Mouse (Mus musculus) hindbrain, embryonic 10.5 days (tissue): ENCODE results near the gene Morf4l1. TPM values are rescaled to one million over a fixed set of nuclear protein-coding genes. Genes with fewer than 3 reads are reported as not detected.
"Not testable (repeated sequence)": the region's sequence is repeated elsewhere in the genome, so short reads cannot be mapped to it uniquely, and the experiment has no call there.

ENCODE experiments used
- DNase-seq: peaks from one replicate; pipeline ENCODE4 v3.0.0-alpha.2; 2017; ENCODE audit warnings: low spot score
- H3K27ac ChIP-seq: fragments of 300-500 bp; sonication (generic); 2 replicates; pipeline ENCODE4 v1.5.1; 2016; ENCODE audit warnings: mild to moderate bottlenecking, moderate library complexity
- H3K27me3 ChIP-seq: fragments of 300-500 bp; sonication (generic); 2 replicates; pipeline ENCODE4 v1.6.1; 2016; ENCODE audit warnings: mild to moderate bottlenecking; ENCODE audit not compliant: poor library complexity, insufficient read depth, severe bottlenecking
- H3K36me3 ChIP-seq: fragments of 300-500 bp; sonication (generic); 2 replicates; pipeline ENCODE4 v1.6.1; 2016; ENCODE audit warnings: mild to moderate bottlenecking, moderate library complexity
- H3K4me1 ChIP-seq: fragments of 300-500 bp; sonication (generic); replicated peaks from 2 replicates; pipeline ENCODE4 v1.6.1; 2016; ENCODE audit warnings: mild to moderate bottlenecking
- H3K4me3 ChIP-seq: fragments of 300-500 bp; sonication (generic); 2 replicates; pipeline ENCODE4 v1.5.1; 2016; ENCODE audit warnings: mild to moderate bottlenecking, moderate library complexity
- H3K9me3 ChIP-seq: fragments of 300-500 bp; sonication (generic); 2 replicates; pipeline ENCODE4 v1.6.1; 2016; ENCODE audit warnings: mild to moderate bottlenecking, moderate library complexity
- WGBS: fragments of 180-500 bp; shearing (Covaris S2); methylation state at CpG from one replicate; pipeline ENCODE4 v1.1.7; 2016; 5-methylcytosine and 5-hydroxymethylcytosine counted together
- polyA plus RNA-seq: library from polyadenylated mRNA; unstranded; fragments of >200 nt; fragmentation: Nextera tagmentation; extraction: Ambion mirVana; gene quantifications from 2 replicates; pipeline ENCODE4 v1.2.1, GENCODE M21; 2016

The Morf4l1 gene
- polyA plus RNA-seq, 1 experiment from 2014 or later: 546 TPM

- Histone ChIP-seq H3K27ac (no peak overlapping the region), H3K9me3 (no peaks in the 10 kb centered on the region), H3K36me3 (peaks cover 79% of the 10 kb centered on the region), H3K4me1 (peaks cover 2% of the 10 kb centered on the region; the same call in 1 of the 2 replicates), H3K4me3 (no peak overlapping the region), H3K27me3 (no peaks in the 10 kb centered on the region)
- 98% methylated on average over 1 of the region's 1 CpGs for WGBS
- no peak for DNase-seq
Measured at GRCm38 (mm10) chr9:90106915-90107314, 7.7 kb downstream of the Morf4l1 start.

DNA sequence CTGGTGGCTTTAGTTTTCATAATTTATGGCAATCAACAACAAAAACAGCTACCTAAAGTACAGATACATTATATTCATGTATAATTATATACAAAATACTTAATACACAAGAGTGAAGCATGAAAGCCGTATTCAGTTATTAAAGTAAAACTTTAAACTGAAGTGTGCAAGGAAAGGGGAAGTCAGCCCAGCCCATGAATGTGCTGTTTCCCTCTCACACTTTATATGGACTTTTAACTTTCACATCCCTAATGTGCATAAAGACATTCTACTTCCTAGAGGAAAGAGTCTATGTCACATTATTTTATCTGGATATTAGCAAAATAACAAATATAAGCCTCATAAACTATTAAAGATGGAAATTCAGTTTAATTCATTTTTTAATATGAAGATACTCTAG lies 9.1 kb downstream of the Morf4l1 start:
- WGBS: 96% methylated on average over 1 of the region's 1 CpGs
- H3K9me3 ChIP-seq: no peaks in the 10 kb centered on the region
- H3K36me3 ChIP-seq: peaks cover 93% of the 10 kb centered on the region
- no peak overlapping the region for H3K27ac ChIP-seq
- H3K4me1 ChIP-seq: no peaks in the 10 kb centered on the region
- DNase-seq: no peak
- no peaks in the 10 kb centered on the region for H3K27me3 ChIP-seq
- H3K4me3 ChIP-seq: no peak overlapping the region

- no peak overlapping the region for H3K27ac ChIP-seq
- H3K9me3 ChIP-seq: no peaks in the 10 kb centered on the region
- H3K4me3 ChIP-seq: no peak overlapping the region
- H3K4me1 ChIP-seq: no peaks in the 10 kb centered on the region
- DNase-seq: peak; percentile 25
- peaks cover 100% of the 10 kb centered on the region for H3K36me3 ChIP-seq
- H3K27me3 ChIP-seq: no peaks in the 10 kb centered on the region
- WGBS: 72% methylated on average over 2 of the region's 2 CpGs
Measured at GRCm38 (mm10) chr9:90100760-90101159, 13.8 kb downstream of the Morf4l1 start.

GRCm38 (mm10) chr9:90098934-90099333 lies 15.6 kb downstream of the Morf4l1 start:
- WGBS: 90% methylated on average over 5 of the region's 5 CpGs
- Histone ChIP-seq H3K27me3 (no peaks in the 10 kb centered on the region), H3K9me3 (no peaks in the 10 kb centered on the region), H3K36me3 (peaks cover 100% of the 10 kb centered on the region), H3K27ac (no peak overlapping the region), H3K4me3 (no peak overlapping the region), H3K4me1 (no peaks in the 10 kb centered on the region)
- DNase-seq: no peak

- Histone ChIP-seq H3K36me3 (peaks cover 77% of the 10 kb centered on the region), H3K4me1 (no peaks in the 10 kb centered on the region)
- WGBS: 93% methylated on average over 6 of the region's 6 CpGs
Measured at GRCm38 (mm10) chr9:90089339-90090104, 25.1 kb downstream of the Morf4l1 start.

GRCm38 (mm10) chr9:90087906-90088485 lies 26.6 kb downstream of the Morf4l1 start:
- H3K36me3 ChIP-seq: peaks cover 69% of the 10 kb centered on the region
- H3K4me1 ChIP-seq: no peaks in the 10 kb centered on the region
- 94% methylated on average over 2 of the region's 2 CpGs for WGBS

More at GRCm38 (mm10) chr9:90089339-90090104, 25.1 kb downstream of the Morf4l1 start:
- Histone ChIP-seq H3K27ac (no peak overlapping the region), H3K9me3 (peaks cover 3% of the 10 kb centered on the region; the same call in 1 of the 2 replicates), H3K27me3 (no peaks in the 10 kb centered on the region), H3K4me3 (no peak overlapping the region)
- no peak for DNase-seq

GRCm38 (mm10) chr9:90084766-90085468 lies 29.7 kb downstream of the Morf4l1 start:
- H3K36me3 ChIP-seq: peaks cover 43% of the 10 kb centered on the region
- no peaks in the 10 kb centered on the region for H3K27me3 ChIP-seq
- no peak for DNase-seq
- H3K9me3 ChIP-seq: peaks cover 3% of the 10 kb centered on the region; the same call in 1 of the 2 replicates
- WGBS: 96% methylated on average over 8 of the region's 8 CpGs
- H3K4me3 ChIP-seq: no peak overlapping the region
- H3K4me1 ChIP-seq: no peaks in the 10 kb centered on the region
- H3K27ac ChIP-seq: no peak overlapping the region

More at GRCm38 (mm10) chr9:90087906-90088485, 26.6 kb downstream of the Morf4l1 start:
- no peak overlapping the region for H3K4me3 ChIP-seq
- H3K27me3 ChIP-seq: no peaks in the 10 kb centered on the region
- no peak for DNase-seq
- H3K27ac ChIP-seq: no peak overlapping the region
- H3K9me3 ChIP-seq: peaks cover 3% of the 10 kb centered on the region; the same call in 1 of the 2 replicates

DNA sequence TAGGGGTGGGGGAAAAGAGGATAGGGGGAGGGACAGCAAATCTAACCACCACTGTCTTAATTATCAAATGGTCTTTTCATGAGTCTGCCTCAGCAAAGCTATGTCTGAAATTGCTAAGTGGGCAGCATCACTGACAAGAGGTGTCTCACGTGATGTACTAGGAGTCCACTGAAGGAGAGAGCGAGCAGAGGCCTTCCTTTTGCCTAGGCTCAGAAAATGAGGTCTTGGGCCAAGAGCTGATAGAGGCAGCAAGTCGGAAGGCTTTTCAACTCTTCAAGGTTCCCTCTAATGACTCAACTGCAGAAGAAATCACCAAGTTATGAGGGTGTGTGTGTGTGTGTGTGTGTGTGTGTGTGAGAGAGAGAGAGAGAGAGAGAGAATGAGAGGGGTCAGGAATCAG lies 30.4 kb downstream of the Morf4l1 start:
- no peak for DNase-seq
- 90% methylated on average over 3 of the region's 3 CpGs for WGBS
- peaks cover 36% of the 10 kb centered on the region for H3K36me3 ChIP-seq

DNA sequence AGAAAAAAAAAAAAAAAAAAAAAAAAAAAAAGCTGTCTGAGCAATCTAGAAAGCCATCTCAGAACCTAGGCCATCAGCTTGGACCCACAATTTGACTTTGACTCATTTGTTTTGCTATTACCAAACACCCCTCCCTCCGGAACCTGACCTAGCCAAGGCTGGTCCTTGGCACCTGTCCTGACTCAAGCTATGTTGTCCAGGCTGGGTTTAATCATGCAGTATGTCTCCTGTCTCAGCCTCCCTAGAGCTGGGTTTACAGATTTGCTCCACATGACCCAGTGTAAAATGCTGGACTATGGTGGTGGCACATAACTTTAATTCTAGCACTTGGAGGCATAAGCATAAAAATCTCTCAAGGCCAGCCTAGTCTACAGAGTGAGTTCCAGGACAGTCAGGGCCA lies 31.6 kb downstream of the Morf4l1 start:
- H3K9me3 ChIP-seq: peaks cover 2% of the 10 kb centered on the region; the same call in 1 of the 2 replicates
- WGBS: 88% methylated on average over 1 of the region's 1 CpGs
- peaks cover 24% of the 10 kb centered on the region for H3K36me3 ChIP-seq

More for the DNA sequence above, 30.4 kb downstream of the Morf4l1 start:
- no peaks in the 10 kb centered on the region for H3K4me1 ChIP-seq
- H3K9me3 ChIP-seq: peaks cover 3% of the 10 kb centered on the region; the same call in 1 of the 2 replicates
- H3K27me3 ChIP-seq: no peaks in the 10 kb centered on the region
- H3K27ac ChIP-seq: no peak overlapping the region
- H3K4me3 ChIP-seq: no peak overlapping the region

DNA sequence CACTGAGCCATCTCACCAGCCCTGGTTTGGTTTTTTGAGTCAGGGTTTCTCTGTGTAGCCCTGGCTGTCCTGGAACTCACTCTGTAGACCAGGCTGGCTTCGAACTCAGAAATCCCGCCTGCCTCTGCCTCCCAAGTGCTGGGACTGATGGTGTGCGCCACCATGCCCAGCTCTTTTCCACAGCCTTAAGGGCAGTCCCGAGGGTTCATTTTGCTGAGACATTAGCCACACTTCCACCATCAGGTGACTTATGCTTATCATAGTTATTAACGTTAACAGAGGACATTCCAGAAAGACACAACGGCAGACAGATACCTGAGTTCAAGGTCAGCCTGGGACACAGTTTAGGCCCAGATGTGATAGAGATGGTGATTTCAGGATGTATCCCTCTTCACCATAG lies 32.6 kb downstream of the Morf4l1 start:
- not testable (repeated sequence) for H3K27me3 ChIP-seq, H3K4me1 ChIP-seq, H3K4me3 ChIP-seq, H3K27ac ChIP-seq, H3K9me3 ChIP-seq, DNase-seq
- 93% methylated on average over 6 of the region's 6 CpGs for WGBS
- peaks cover 19% of the 10 kb centered on the region for H3K36me3 ChIP-seq

More for the DNA sequence above, 31.6 kb downstream of the Morf4l1 start:
- H3K4me1 ChIP-seq: no peaks in the 10 kb centered on the region
- H3K4me3 ChIP-seq: no peak overlapping the region
- H3K27me3 ChIP-seq: no peaks in the 10 kb centered on the region
- no peak for DNase-seq
- H3K27ac ChIP-seq: no peak overlapping the region

DNA sequence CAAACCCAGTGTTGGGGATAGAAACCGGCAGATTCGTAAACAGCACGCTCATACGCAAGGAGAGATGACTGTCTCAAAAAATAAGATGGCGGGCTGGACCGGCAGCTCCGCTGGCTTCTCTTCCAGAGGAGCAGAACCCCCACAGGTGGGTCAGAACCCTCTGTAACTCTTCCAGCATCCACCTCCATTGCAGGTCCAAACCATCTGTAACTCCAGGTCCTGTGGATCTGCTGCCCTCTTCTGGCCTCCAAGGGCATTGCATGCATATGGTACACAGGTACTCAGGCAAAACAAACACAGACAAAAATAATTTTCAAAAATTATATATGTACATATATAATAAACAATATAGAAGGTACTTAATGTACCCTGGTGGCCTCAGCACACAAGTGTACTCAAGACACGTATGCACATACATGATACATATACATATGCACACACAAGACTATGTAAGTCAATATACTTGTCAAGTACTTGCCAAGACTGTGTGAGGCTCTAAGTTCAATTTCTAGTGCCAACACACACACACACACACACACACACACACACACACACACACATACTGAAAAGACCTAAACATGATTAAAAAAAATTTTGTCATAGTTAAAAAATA lies 37.6 kb downstream of the Morf4l1 start:
- Histone ChIP-seq H3K4me3 (no peak overlapping the region), H3K4me1 (no peaks in the 10 kb centered on the region), H3K27ac (no peak overlapping the region), H3K36me3 (no peaks in the 10 kb centered on the region), H3K27me3 (no peaks in the 10 kb centered on the region), H3K9me3 (no peaks in the 10 kb centered on the region)
- DNase-seq: peak; percentile 64
- 58% methylated on average over 8 of the region's 8 CpGs for WGBS

DNA sequence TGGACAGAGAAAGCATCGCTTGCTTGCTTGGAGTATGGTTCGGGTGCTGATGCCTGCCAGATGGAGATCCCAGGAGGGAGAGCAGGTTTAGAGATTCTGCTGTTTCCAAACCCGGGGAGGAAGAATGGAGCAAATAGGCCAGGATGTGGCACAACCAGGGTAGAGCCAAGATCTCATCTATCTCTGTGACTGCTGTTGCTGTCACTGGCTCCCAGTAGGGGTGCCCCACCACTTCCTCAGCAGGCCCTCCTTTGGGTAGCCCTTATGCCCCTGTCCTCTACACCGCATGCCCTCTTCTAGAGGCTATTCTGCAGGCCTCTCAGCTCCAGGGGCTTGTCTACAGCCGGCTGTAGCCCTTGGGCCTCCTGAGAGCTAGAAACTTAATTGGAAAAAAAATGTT lies 38.4 kb downstream of the Morf4l1 start:
- H3K27ac ChIP-seq: no peak overlapping the region
- H3K27me3 ChIP-seq: no peaks in the 10 kb centered on the region
- WGBS: 90% methylated on average over 5 of the region's 5 CpGs
- H3K36me3 ChIP-seq: no peaks in the 10 kb centered on the region
- H3K4me3 ChIP-seq: no peak overlapping the region
- no peaks in the 10 kb centered on the region for H3K9me3 ChIP-seq
- H3K4me1 ChIP-seq: no peaks in the 10 kb centered on the region
- DNase-seq: no peak
